Mouse (Mus musculus) cerebellum, adult 18-20 months (tissue): ENCODE measurements around the gene Gm3893.
"Not testable (repeated sequence)": the region's sequence is repeated elsewhere in the genome, so short reads cannot be mapped to it uniquely, and the experiment has no call there.

Source experiments
- DNase-seq, 2 experiments: peaks; one replicate each; pipeline ENCODE4 v3.0.0; 2021

Gene Gm3893

DNA sequence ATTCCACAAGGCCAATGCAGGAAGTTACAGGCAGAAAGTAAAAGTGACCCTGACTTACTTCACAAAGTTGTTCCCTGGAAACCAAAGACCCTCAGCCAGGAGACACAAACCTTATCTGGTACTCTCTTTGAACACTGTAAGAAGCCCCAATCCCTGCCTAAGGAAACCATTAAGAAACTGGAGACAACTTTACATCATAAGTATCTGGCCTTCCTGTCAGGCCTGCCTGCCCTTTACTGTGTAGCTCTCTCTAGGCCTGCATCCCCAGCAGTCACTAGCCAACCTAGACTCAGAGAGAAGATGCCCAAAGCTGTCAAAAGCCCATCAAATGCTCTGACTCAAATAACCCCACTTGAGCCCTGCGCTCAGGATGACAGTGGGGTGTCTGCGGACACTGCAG lies at the start of gene Gm3893:
Gene Gm3893 (plus strand): TSS at position 301 of the 400 bp plus-strand sequence.
- not testable (repeated sequence) for DNase-seq

DNA sequence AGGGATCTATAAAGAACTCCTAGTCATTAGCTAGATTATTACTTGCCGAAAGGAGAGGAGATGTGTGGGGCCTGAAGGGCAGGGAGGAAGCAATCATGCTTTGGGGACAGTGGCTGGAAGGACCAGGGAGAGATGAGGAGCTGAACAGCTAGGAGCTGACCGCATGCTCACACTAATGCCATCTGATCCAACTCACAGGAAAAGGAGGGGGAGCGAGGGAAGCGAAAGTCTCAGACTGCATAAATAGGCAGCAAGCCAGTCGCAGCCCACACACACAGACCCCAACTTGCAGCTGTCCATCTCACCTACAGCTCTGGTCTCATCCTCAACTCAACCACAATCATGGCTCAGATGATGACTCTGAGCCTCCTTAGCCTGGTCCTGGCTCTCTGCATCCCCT lies 23.5 kb downstream of the Gm3893 start, which contains the start of gene Gm13304:
Gene Gm13304 (plus strand): TSS at position 301 of the 400 bp plus-strand sequence.
- DNase-seq, result not testable (repeated sequence)
